Mouse (Mus musculus) left cerebral cortex, adult 8-10 months (tissue): ENCODE results near the gene Ajm1. TPM values are rescaled to one million over a fixed set of nuclear protein-coding genes. Genes with fewer than 3 reads are reported as not detected.

Source experiments
- DNase-seq, 2 experiments: peaks; one replicate each; pipeline ENCODE4 v3.0.0; 2022; ENCODE audit warnings: low spot score in 2 of 2
- total RNA-seq, 4 experiments: library from RNA; stranded (reverse); gene quantifications; 2 replicates each; pipeline ENCODE4 v1.2.4; 2022

The Ajm1 gene
- total RNA-seq, 4 experiments from 2014 or later, result 86.8 to 96.3 (median 92.7) TPM

DNA sequence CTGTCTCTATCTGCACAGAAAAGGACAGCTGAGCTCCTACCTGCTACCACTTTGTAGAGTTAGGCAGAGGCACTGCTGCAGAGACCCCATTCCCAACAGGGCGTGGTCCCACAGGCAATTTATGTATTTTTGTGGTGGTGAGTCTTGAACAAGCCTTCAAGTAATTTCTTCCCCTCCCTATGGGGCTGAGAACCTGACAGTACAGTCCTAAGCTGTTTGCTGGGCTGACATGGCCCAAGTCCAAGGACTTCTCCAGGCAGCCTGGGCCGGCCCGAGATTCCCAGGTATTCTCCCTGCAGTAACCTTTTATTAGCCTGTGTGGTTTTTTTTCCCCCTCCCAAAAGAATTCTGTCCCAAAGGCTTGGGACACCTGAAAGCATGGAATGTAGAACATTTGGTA is 2.6 kb upstream of the Ajm1 start:
- DNase-seq, result no peak

- DNase-seq, result no peak
Observed at GRCm38 (mm10) chr2:25583571-25583970, 2.0 kb upstream of the Ajm1 start.

DNA sequence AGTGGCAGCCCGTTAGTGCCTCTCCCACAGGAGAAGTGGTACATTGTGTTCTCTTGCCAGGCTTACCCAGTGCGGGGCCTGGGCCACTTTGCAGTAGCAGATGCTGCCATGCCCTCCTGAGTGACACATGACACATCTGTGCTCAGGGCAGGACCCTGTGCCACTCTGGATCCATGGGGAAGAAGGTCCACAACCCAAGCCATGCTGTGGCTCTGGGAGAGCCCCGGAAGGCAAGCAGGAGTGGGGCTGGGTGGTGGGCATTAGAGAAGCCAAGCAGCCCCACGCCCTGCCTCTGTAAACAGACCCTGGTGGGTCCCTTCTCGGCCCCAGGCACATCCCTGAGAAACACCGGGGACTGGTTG is 1.5 kb upstream of the Ajm1 start:
- peak in 1 of 2 experiments; percentile 35 for DNase-seq

GRCm38 (mm10) chr2:25582466-25583119 is 1.0 kb upstream of the Ajm1 start:
- peak; percentile 71 to 87 for DNase-seq

DNA sequence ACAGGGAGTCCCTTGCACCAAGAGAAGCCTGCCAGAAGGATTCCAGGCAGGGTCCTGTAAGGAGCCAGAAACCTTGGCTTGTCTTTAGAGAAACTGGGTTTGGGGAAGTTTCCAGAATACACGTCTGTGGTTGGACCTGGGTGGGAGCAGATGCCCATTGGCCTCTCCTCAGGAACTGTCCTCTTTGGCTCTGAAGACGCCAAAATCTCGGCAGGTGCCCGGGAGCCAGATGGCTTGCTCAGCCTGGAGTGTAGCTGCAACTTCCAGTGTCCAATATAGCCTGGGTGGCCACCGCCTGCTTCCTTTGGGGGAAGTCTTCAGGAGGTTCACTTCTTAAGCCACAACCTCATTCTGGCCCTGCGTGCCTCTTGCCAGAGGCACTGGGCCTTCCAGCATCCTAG is 344 bp upstream of the Ajm1 start:
- DNase-seq, result peak in 1 of 2 experiments; percentile 53

- DNase-seq, result peak; percentile 36 to 58
Observed at GRCm38 (mm10) chr2:25580621-25581101, 896 bp downstream of the Ajm1 start.

DNA sequence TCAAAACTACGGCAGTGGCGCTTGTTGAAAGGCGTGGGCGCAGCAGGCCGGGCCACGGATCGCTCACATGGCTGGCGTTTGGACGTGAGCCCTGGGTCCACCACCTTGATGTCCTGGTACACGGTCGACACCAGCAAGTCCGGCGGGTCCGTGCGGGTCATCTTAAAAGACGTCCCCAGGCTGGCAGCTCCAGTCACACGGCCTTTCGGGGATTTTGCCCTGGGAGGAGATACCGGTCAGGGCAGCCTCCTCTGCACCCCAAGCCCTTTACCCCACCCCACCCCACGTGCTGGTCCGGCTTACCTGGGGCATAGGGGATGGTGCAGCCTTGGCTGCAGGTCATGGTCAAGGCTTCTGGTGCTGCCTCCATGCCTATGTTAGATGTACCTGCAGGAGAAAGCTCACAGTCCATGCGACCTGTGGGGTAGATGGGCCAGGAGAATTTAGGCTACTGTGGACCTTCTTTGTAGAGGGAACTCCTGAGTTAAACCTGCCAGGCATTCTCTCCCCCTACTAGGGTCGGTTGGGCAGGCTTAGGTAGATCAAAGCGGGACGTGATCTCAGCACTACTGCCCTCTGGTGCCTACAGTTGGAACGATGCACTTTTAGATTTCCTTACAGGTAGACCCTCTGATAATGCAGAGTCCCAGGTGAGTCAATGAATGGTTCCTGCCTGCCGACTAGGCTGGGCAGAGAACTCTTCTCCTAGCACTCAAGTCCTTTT is 1.7 kb downstream of the Ajm1 start:
- DNase-seq, result peak; percentile 32 to 55

GRCm38 (mm10) chr2:25578796-25579736 is 2.5 kb downstream of the Ajm1 start:
- DNase-seq, result no peak

DNA sequence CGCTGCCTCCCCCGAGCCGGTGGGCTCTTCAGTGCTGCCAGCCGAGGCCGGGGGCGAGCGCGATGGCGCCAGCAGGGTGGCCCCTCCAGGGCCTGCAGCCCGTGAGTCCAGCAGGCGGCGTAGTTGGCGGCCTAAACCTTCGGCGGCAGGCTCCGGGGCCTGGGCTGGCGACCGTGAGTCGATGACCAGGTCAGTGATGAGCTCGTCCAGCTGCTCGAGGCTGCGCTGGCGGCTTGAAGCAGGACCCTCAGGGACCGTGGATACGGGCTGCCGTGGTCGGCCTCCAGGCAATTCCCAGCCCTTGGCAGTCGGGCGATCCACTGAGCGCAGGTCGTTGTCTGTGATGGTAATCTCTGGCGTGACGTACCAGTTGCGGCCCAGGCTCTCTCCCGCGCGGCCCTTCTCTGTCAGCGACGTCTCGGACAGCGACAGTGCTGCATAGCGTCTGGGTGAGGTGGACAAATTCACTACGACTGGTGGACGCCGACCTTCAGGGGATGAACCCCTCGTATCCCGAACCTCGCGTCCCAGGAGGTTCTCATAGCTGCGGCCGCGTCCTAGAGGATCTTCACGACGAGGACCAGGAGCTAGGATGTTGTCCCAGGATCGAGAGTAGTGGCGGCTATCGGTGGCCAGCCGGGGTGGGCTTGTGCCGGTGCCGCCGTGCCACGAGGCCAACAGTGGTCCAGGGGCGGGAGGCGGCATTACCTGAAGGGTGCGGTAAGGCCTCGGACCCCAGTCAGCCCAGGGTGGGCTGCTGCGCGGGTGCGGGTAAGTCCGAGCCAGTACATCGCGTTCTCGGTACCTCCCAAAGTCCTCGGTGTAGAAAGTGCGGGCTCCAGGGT is 3.4 kb downstream of the Ajm1 start:
- DNase-seq, result no peak

DNA sequence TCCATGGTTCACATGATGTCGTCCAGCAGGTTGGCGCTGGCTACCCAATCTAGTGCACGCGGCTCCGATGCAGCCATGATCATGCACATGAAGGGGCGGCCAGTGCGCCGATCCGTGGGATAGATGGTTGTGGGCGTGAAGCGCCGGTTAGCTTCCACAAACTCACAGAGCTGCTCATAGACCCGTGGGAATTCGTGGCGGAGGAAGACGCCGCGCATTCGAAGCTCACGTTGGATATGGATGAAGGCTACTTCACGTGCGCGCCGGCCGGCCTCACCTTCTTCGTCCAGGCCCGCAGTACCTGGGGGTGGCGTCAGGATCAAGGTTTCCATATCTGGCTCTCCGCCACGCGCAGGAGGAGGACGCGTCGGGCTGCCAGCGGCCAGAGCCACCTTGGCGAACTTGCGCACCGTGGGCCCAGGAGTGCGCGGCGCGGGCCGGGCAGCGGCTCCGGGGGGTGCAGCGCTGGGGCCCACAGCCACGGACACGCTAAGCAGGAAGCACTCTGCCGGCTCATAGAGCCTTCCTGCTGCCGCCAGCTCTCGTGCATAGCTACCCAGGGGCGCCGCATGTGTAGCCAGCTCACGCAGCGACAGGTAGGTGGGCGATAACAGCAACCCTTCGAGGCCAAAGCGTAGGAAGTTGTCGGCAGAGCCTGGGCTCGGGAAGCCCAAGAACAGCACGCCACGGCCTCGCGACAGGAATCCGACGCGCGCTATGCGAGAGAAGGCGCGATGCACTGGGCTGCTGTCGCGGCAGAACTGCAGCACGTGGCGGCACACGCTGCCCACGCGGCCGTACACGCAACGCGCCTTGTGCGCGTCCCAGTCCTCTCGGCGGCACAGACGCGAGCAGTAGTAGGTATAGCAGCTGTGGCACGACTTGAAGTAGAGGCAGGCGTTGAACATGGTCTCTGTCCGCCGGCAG is 4.3 kb downstream of the Ajm1 start:
- DNase-seq, result peak; percentile 36 to 66

DNA sequence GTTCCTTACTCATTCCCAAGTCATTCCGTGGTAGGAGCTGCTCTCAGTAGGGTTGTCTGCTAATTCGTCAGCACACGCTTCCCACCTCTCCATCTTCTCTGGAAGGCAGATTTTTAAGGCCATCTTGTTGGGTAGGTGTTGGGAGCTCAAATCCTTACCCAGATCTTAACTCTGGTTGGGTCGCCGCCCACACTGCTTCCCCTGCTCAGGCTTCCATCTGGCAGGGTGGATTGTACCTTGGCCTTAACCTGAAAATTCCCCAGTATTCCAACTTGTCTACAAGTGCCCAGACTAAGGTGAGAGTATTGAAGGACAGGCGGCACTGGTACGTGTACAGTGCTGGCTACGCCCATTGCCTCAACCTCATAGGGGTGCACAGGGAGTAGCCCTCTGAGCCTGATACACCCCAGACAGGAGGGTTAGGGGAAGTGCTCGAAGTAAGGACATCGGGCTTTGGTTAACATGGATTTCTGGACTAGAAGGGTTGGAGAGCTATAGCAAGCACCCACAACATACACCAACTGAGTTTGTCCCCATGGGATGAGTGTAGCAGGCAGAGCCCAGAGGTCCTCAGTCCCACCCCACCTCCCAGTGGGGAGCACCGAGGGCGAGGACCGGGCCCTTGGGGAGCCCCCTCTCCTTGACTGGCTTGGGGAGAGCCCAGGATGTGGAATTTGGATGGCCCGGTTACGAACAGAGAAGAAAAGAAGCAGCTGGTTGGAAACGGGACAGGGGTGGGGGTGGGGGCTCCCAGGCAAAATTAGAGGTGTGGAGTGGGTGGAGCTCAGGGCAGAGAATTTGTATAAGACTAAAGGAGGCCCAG is 5.3 kb downstream of the Ajm1 start:
- DNase-seq, result peak; percentile 38 to 74

- DNase-seq, result peak in 1 of 2 experiments; percentile 27
Observed at GRCm38 (mm10) chr2:25575432-25576027, 6.0 kb downstream of the Ajm1 start.

- peak; percentile 96 to 97 for DNase-seq
Observed at GRCm38 (mm10) chr2:25574579-25575431, 6.8 kb downstream of the Ajm1 start, which contains the start of the genes Mamdc4 and Phpt1. Mamdc4 (minus strand) TSS chr2:25574845. Phpt1 (minus strand) TSS chr2:25575224.

GRCm38 (mm10) chr2:25574136-25574535 is 7.4 kb downstream of the Ajm1 start:
- no peak for DNase-seq

DNA sequence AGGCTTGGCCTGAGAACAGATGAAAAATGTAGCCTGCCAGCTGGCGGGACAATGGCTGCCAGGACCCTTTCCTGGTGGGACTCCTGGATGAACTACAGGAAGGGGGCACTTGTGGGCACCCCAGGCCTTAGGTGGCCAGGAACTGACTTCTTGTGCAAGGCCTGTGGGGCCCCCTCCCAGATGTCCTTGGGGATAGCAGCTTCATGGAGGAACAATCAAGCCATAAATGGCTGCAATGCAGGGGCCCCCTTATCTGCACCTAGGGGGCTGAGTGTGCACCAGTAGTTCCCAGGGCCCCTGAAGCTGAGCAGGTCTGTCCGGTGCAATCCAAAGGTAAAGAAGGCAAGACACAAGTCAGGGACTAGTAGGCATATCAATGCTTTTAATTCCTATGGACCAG is 8.5 kb downstream of the Ajm1 start:
- no peak for DNase-seq

DNA sequence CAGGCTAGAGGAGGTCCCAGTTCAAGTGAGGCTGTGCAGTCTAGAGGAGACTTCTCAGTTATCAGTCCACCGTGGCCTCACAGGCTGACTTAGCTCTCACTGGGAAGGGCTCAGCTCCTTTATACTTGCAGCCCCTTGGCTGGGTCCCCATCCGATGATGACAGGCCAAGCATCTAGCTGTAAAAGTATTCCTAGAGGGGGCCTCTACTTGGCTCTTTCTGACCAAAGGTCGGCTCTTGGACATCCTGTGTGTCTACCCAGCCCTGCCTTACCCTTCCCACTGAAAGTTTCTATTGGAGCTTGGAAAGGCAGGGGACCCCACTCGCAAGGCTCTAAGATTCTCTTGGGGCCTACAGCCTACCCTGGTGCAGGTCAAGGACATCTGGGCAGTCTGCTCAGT is 10.3 kb downstream of the Ajm1 start:
- DNase-seq, result no peak

DNA sequence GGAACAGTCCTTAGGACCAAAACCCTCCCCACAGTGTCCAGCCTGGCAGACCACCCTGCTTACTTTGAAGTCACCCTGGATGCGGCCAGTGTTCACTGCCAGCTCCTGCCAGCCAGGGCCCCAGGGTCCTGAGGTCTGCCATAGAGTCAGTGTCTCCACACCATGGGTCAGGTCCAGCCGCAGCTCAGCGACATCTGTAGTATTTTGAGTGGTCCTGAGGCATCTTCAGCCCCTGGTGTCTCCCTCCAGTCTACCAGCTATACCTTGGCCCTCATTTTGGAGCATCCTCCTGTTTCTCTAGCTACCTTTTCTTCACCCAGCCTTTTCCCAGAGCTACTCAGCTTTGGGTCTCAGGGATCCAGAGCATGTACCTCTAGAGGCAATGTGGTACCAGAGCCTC is 12.2 kb downstream of the Ajm1 start:
- no peak for DNase-seq
